Mouse (Mus musculus) cerebellum, adult 2 months (tissue): ENCODE results near the gene Fbxo48.

ENCODE experiments used
- CTCF ChIP-seq: fragments of 200-500 bp; IDR thresholded peaks from 2 replicates; pipeline ENCODE4 v1.5.1; 2011; ENCODE audit warnings: low read depth, mild to moderate bottlenecking, control low read depth, low read length, moderate library complexity, borderline replicate concordance; ENCODE audit not compliant: insufficient read depth
- POLR2A ChIP-seq: fragments of 200-500 bp; IDR thresholded peaks from 2 replicates; pipeline ENCODE4 v1.6.1; 2011; ENCODE audit warnings: low read length, control low read depth, borderline replicate concordance; ENCODE audit not compliant: insufficient read depth

- TF ChIP-seq POLR2A = no peak
- no peak for TF ChIP-seq CTCF
Measured at GRCm38 (mm10) chr11:17002739-17003373, 51.7 kb downstream of the Fbxo48 start.
